Mouse (Mus musculus) embryonic facial prominence, embryonic 12.5 days (tissue): ENCODE results near the gene Pafah1b3. TPM values are rescaled to one million over a fixed set of nuclear protein-coding genes. Genes with fewer than 3 reads are reported as not detected.

Source experiments
- ATAC-seq: fragments of 200-750 bp; cut with Nextera tagmentation; 2 replicates; pipeline ENCODE4 v1.8.0; 2017; ENCODE audit not compliant: insufficient number of reproducible peaks, insufficient read depth, low FRiP score, low TSS enrichment
- H3K27ac ChIP-seq: fragments of 300-500 bp; sonication (generic); 2 replicates; pipeline ENCODE4 v1.5.1; 2016; ENCODE audit warnings: mild to moderate bottlenecking
- H3K27me3 ChIP-seq: fragments of 300-500 bp; sonication (generic); 2 replicates; pipeline ENCODE4 v1.6.1; 2016; ENCODE audit warnings: mild to moderate bottlenecking, moderate library complexity
- H3K36me3 ChIP-seq: fragments of 300-500 bp; sonication (generic); 2 replicates; pipeline ENCODE4 v1.6.1; 2016; ENCODE audit warnings: mild to moderate bottlenecking
- H3K4me1 ChIP-seq: fragments of 300-500 bp; sonication (generic); 2 replicates; pipeline ENCODE4 v1.6.1; 2016
- H3K4me2 ChIP-seq: fragments of 300-500 bp; sonication (generic); replicated peaks from 2 replicates; pipeline ENCODE4 v1.6.1; 2016; ENCODE audit warnings: mild to moderate bottlenecking, moderate library complexity
- H3K4me3 ChIP-seq: fragments of 300-500 bp; sonication (generic); 2 replicates; pipeline ENCODE4 v1.5.1; 2016; ENCODE audit warnings: mild to moderate bottlenecking
- H3K9ac ChIP-seq: fragments of 300-500 bp; sonication (generic); 2 replicates; pipeline ENCODE4 v1.6.1; 2016; ENCODE audit warnings: mild to moderate bottlenecking, moderate library complexity
- H3K9me3 ChIP-seq: fragments of 300-500 bp; sonication (generic); 2 replicates; pipeline ENCODE4 v1.6.1; 2016; ENCODE audit warnings: mild to moderate bottlenecking, moderate library complexity
- WGBS: fragments of 180-500 bp; shearing (Covaris S2); methylation state at CpG from one replicate; pipeline ENCODE4 v1.1.7; 2016; 5-methylcytosine and 5-hydroxymethylcytosine counted together
- polyA plus RNA-seq: library from polyadenylated mRNA; unstranded; fragments of >200 nt; fragmentation: Nextera tagmentation; extraction: Ambion mirVana; gene quantifications from 2 replicates; pipeline ENCODE4 v1.2.1, GENCODE M21; 2016

Pafah1b3 gene
- polyA plus RNA-seq, 1 experiment from 2014 or later, result 317 TPM

DNA sequence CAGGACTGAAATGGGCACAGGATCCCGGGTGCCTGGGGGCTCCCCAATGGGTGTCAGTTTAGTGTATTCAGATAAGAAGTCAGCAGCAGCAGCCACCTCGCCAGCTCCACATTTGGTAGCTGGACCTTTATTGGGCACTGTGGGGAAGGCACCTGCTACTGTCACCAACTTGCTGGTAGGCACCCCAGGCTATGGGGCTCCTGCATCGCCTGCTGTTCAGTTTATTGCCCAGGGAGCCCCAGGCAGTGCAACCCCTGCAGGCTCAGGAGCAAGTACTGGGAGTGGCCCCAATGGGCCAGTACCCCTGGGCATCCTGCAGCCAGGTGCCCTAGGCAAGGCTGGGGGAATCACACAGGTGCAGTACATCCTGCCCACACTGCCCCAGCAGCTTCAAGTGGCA is 9.1 kb downstream of the Pafah1b3 start:
- Histone ChIP-seq H3K4me2 (no peak overlapping the region), H3K9ac (no peak overlapping the region), H3K27ac (no peak overlapping the region), H3K9me3 (no peaks in the 10 kb centered on the region; the same call in 1 of the 2 replicates), H3K4me3 (no peak overlapping the region), H3K36me3 (peaks cover 92% of the 10 kb centered on the region), H3K4me1 (peaks cover 23% of the 10 kb centered on the region), H3K27me3 (no peaks in the 10 kb centered on the region)
- 93% methylated on average over 3 of the region's 3 CpGs for WGBS
- ATAC-seq, result no peak

- Histone ChIP-seq H3K27me3 (no peaks in the 10 kb centered on the region), H3K36me3 (peaks cover 85% of the 10 kb centered on the region), H3K27ac (no peak overlapping the region), H3K9me3 (no peaks in the 10 kb centered on the region; the same call in 1 of the 2 replicates), H3K9ac (no peak overlapping the region), H3K4me2 (no peak overlapping the region), H3K4me3 (no peak overlapping the region), H3K4me1 (peaks cover 30% of the 10 kb centered on the region)
- ATAC-seq, result no peak
- WGBS, result 93% methylated on average over 12 of the region's 12 CpGs
Observed at GRCm38 (mm10) chr7:25288011-25288410, 9.8 kb downstream of the Pafah1b3 start.

- 85% methylated on average over 8 of the region's 8 CpGs for WGBS
- ATAC-seq, result no peak
- Histone ChIP-seq H3K27ac (no peak overlapping the region), H3K9me3 (no peaks in the 10 kb centered on the region; the same call in 1 of the 2 replicates), H3K4me1 (peaks cover 30% of the 10 kb centered on the region), H3K4me3 (no peak overlapping the region), H3K36me3 (peaks cover 74% of the 10 kb centered on the region), H3K27me3 (no peaks in the 10 kb centered on the region), H3K4me2 (no peak overlapping the region), H3K9ac (no peak overlapping the region)
Observed at GRCm38 (mm10) chr7:25286989-25287388, 10.8 kb downstream of the Pafah1b3 start.

DNA sequence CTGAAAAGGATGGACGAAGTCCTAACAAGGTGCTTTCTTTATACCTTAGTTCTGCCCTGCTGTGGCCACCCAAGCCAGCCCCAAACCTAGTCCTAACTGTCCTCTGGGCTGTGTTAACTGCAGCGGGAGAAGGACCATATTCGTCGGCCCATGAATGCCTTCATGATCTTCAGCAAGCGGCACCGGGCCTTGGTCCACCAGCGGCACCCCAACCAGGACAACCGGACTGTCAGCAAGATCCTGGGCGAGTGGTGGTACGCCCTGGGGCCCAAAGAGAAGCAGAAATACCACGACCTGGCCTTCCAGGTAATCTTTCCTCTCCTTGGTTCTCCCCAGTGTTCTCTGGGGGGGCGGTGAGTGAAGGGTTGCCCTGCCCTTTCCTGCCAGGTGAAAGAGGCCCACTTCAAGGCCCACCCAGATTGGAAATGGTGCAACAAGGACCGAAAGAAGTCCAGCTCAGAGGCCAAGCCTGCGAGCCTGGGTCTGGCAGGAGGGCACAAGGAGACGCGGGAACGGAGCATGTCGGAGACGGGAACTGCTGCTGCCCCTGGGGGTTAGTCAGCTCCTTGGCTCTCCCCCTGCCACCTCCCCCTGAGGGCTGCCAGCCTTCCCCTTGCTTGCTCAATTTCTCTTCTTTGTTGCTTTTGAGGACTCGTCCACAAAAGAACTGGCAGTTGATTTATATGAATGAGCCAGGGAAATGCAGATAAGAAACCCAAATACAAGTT is 12.1 kb downstream of the Pafah1b3 start:
- Histone ChIP-seq H3K4me1 (peaks cover 34% of the 10 kb centered on the region), H3K36me3 (peaks cover 61% of the 10 kb centered on the region), H3K27ac (no peak overlapping the region), H3K4me3 (no peak overlapping the region), H3K4me2 (no peak overlapping the region), H3K27me3 (no peaks in the 10 kb centered on the region), H3K9me3 (no peaks in the 10 kb centered on the region; the same call in 1 of the 2 replicates), H3K9ac (0 out of 2 replicates have a peak overlapping the region, but pooled peaks have one; percentile 33)
- WGBS, result 93% methylated on average over 20 of the region's 20 CpGs
- no peak for ATAC-seq

DNA sequence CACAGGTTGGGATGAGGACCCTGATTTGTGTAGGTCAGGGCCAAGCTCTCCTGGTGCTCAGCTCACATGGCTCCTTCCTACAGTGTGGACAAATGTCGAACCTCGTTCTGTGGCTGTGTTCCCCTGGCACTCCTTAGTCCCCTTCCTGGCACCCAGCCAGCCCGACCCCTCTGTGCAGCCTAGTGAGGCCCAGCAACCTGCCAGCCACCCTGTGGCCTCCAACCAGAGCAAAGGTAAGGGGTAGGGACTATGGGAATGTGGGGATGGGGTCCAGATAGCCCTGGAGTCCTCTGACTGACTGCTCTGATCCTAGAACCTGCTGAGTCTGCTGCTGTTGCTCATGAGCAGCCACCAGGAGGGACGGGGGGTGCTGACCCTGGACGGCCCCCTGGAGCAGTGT is 13.0 kb downstream of the Pafah1b3 start:
- peak overlapping the region; percentile 89 for H3K4me3 ChIP-seq

DNA sequence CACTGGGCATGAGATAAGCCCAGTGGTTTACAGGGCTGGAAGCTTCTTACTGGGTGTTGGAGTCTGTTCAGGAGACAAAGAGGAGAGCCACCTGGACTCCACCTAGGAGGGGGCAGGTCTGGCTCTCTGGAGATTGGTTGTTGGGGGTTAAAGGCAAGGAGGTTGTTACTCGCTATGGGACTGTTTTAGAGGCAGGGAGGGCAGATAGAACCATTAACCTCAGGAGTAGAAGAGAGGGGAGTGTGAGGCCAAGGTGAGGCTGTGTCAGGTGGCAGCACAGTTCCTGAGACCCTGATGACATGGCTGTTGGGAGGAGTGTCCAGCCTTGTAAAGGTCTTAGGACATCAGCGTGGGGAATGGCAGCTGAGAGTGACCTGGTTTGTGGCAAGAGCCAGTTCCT is 13.6 kb downstream of the Pafah1b3 start:
- Histone ChIP-seq H3K4me3 (peak overlapping the region; percentile 89), H3K27me3 (no peaks in the 10 kb centered on the region), H3K9me3 (no peaks in the 10 kb centered on the region; the same call in 1 of the 2 replicates), H3K4me2 (peak overlapping the region; percentile 92), H3K27ac (peak overlapping the region; percentile 99), H3K9ac (peak overlapping the region; percentile 80), H3K36me3 (peaks cover 46% of the 10 kb centered on the region), H3K4me1 (peaks cover 41% of the 10 kb centered on the region)
- WGBS, result 77% methylated on average over 2 of the region's 2 CpGs
- ATAC-seq, result no peak

More for the DNA sequence above, 13.0 kb downstream of the Pafah1b3 start:
- H3K9me3 ChIP-seq, result no peaks in the 10 kb centered on the region; the same call in 1 of the 2 replicates
- H3K4me2 ChIP-seq, result peak overlapping the region; percentile 92
- H3K9ac ChIP-seq, result peak overlapping the region; percentile 33; the same call in 1 of the 2 replicates
- H3K36me3 ChIP-seq, result peaks cover 52% of the 10 kb centered on the region
- H3K4me1 ChIP-seq, result peaks cover 41% of the 10 kb centered on the region
- H3K27ac ChIP-seq, result 0 out of 2 replicates have a peak overlapping the region, but pooled peaks have one; percentile 99
- ATAC-seq, result no peak
- H3K27me3 ChIP-seq, result no peaks in the 10 kb centered on the region
- WGBS, result 76% methylated on average over 5 of the region's 5 CpGs

- Histone ChIP-seq H3K9me3 (no peaks in the 10 kb centered on the region; the same call in 1 of the 2 replicates), H3K4me3 (peak overlapping the region; percentile 89), H3K27me3 (no peaks in the 10 kb centered on the region), H3K36me3 (peaks cover 41% of the 10 kb centered on the region), H3K27ac (peak overlapping the region; percentile 99), H3K4me2 (peak overlapping the region; percentile 92), H3K4me1 (peaks cover 41% of the 10 kb centered on the region), H3K9ac (peak overlapping the region; percentile 80)
- ATAC-seq, result no peak
- 12% methylated on average over 5 of the region's 5 CpGs for WGBS
Observed at GRCm38 (mm10) chr7:25283637-25284036, 14.1 kb downstream of the Pafah1b3 start.

GRCm38 (mm10) chr7:25282731-25283211 is 15.0 kb downstream of the Pafah1b3 start:
- Histone ChIP-seq H3K9me3 (no peaks in the 10 kb centered on the region), H3K4me3 (peak overlapping the region; percentile 89), H3K27ac (peak overlapping the region; percentile 99), H3K36me3 (peaks cover 32% of the 10 kb centered on the region), H3K27me3 (no peaks in the 10 kb centered on the region), H3K9ac (peak overlapping the region; percentile 80), H3K4me1 (peaks cover 43% of the 10 kb centered on the region), H3K4me2 (peak overlapping the region; percentile 92)
- no peak for ATAC-seq
- 1% methylated on average over 27 of the region's 36 CpGs for WGBS

GRCm38 (mm10) chr7:25281734-25282601 is 15.8 kb downstream of the Pafah1b3 start:
- H3K36me3 ChIP-seq, result peaks cover 24% of the 10 kb centered on the region
- H3K4me3 ChIP-seq, result peak overlapping the region; percentile 89
- ATAC-seq, result peak; percentile 65
- no peaks in the 10 kb centered on the region for H3K27me3 ChIP-seq
- peak overlapping the region; percentile 99 for H3K27ac ChIP-seq
- H3K4me2 ChIP-seq, result peak overlapping the region; percentile 92
- H3K4me1 ChIP-seq, result peaks cover 50% of the 10 kb centered on the region
- 1% methylated on average over 68 of the region's 108 CpGs for WGBS
- H3K9me3 ChIP-seq, result no peaks in the 10 kb centered on the region
- H3K9ac ChIP-seq, result peak overlapping the region; percentile 80

- Histone ChIP-seq H3K9me3 (no peaks in the 10 kb centered on the region), H3K4me2 (peak overlapping the region; percentile 92), H3K36me3 (peaks cover 17% of the 10 kb centered on the region), H3K4me1 (peaks cover 50% of the 10 kb centered on the region), H3K27me3 (no peaks in the 10 kb centered on the region), H3K9ac (peak overlapping the region; percentile 61; the same call in 1 of the 2 replicates), H3K27ac (peak overlapping the region; percentile 99), H3K4me3 (peak overlapping the region; percentile 89)
- WGBS, result 24% methylated on average over 12 of the region's 12 CpGs
- ATAC-seq, result 0 out of 2 replicates have a peak, but pooled peaks have one; percentile 0
Observed at GRCm38 (mm10) chr7:25281166-25281733, 16.5 kb downstream of the Pafah1b3 start.
